Mouse (Mus musculus) myocyte (in vitro differentiated cells): ENCODE results near the gene Cldn22. TPM values are rescaled to one million over a fixed set of nuclear protein-coding genes. Genes with fewer than 3 reads are reported as not detected.

Experiments used
- H3K27me3 ChIP-seq: one replicate; pipeline ENCODE4 v1.6.1; 2011; ENCODE audit not compliant: control insufficient read depth, insufficient read depth, insufficient read length
- H3K36me3 ChIP-seq: one replicate; pipeline ENCODE4 v1.6.1; 2011; ENCODE audit not compliant: control insufficient read depth, insufficient read depth
- H3K4me2 ChIP-seq: one replicate; pipeline ENCODE4 v1.6.1; 2011; ENCODE audit warnings: low read depth, control low read depth
- H3K4me3 ChIP-seq: one replicate; pipeline ENCODE4 v1.5.1; 2011; ENCODE audit warnings: mild to moderate bottlenecking, control low read depth, moderate library complexity
- H3K79me2 ChIP-seq: one replicate; pipeline ENCODE4 v1.6.1; 2011; ENCODE audit not compliant: control insufficient read depth, insufficient read depth
- H3ac ChIP-seq: one replicate; pipeline ENCODE4 v1.6.1; 2011; ENCODE audit not compliant: control insufficient read depth, insufficient read length
- CEBPB ChIP-seq: IDR thresholded peaks from 2 replicates; pipeline ENCODE4 v1.6.1; 2011; ENCODE audit warnings: mild to moderate bottlenecking, moderate library complexity; ENCODE audit not compliant: poor library complexity, insufficient read depth, severe bottlenecking
- E2F4 ChIP-seq: IDR thresholded peaks from one replicate; pipeline ENCODE4 v1.6.1; 2011; ENCODE audit warnings: mild to moderate bottlenecking, control low read depth, moderate library complexity; ENCODE audit not compliant: insufficient read depth
- MAX ChIP-seq: IDR thresholded peaks from one replicate; pipeline ENCODE4 v1.6.1; 2011; ENCODE audit warnings: low read depth, mild to moderate bottlenecking, control low read depth
- MYOD1 ChIP-seq, 3 experiments: IDR thresholded peaks; one replicate each; pipeline ENCODE4 v1.6.1; 2011; ENCODE audit warnings: control low read depth in 2 of 3, low read depth in 2 of 3, mild to moderate bottlenecking in 2 of 3, moderate library complexity in 1 of 3; ENCODE audit not compliant: insufficient read length in 2 of 3, control insufficient read depth in 1 of 3
- MYOG ChIP-seq, 3 experiments: IDR thresholded peaks; one replicate each; pipeline ENCODE4 v1.6.1; 2011; ENCODE audit warnings: control low read depth in 2 of 3, low read depth in 2 of 3, mild to moderate bottlenecking in 2 of 3; ENCODE audit not compliant: insufficient read length in 2 of 3, control insufficient read depth in 1 of 3, insufficient read depth in 1 of 3
- POLR2A ChIP-seq: IDR thresholded peaks from one replicate; pipeline ENCODE4 v1.6.1; 2011; ENCODE audit warnings: low read depth, mild to moderate bottlenecking, control low read depth, moderate library complexity; ENCODE audit not compliant: insufficient read length
- POLR2AphosphoS2 ChIP-seq: IDR thresholded peaks from one replicate; pipeline ENCODE4 v1.6.1; 2011; ENCODE audit warnings: low read depth, control low read depth; ENCODE audit not compliant: insufficient read length
- REST ChIP-seq: IDR thresholded peaks from one replicate; pipeline ENCODE4 v1.6.1; 2011; ENCODE audit warnings: mild to moderate bottlenecking, control low read depth, moderate library complexity; ENCODE audit not compliant: insufficient read depth, insufficient read length
- SRF ChIP-seq: IDR thresholded peaks from one replicate; pipeline ENCODE4 v1.6.1; 2011; ENCODE audit warnings: low read depth; ENCODE audit not compliant: control insufficient read depth, insufficient read length
- TCF12 ChIP-seq: IDR thresholded peaks from one replicate; pipeline ENCODE4 v1.6.1; 2011; ENCODE audit warnings: mild to moderate bottlenecking, control low read depth; ENCODE audit not compliant: poor library complexity, insufficient read depth, severe bottlenecking
- TCF3 ChIP-seq: IDR thresholded peaks from one replicate; pipeline ENCODE4 v1.6.1; 2011; ENCODE audit warnings: low read depth, control low read depth; ENCODE audit not compliant: insufficient read length
- USF1 ChIP-seq: IDR thresholded peaks from one replicate; pipeline ENCODE4 v1.6.1; 2011; ENCODE audit warnings: low read depth, mild to moderate bottlenecking, control low read depth, moderate library complexity
- polyA plus RNA-seq: library from polyadenylated mRNA; unstranded; fragments of >200 nt; fragmentation: generic; extraction: Trizol; gene quantifications from one replicate; pipeline ENCODE4 v1.2.1, GENCODE M21; 2012; ENCODE audit warnings: missing spikeins

The Cldn22 gene
- polyA plus RNA-seq, 1 experiment: not detected

DNA sequence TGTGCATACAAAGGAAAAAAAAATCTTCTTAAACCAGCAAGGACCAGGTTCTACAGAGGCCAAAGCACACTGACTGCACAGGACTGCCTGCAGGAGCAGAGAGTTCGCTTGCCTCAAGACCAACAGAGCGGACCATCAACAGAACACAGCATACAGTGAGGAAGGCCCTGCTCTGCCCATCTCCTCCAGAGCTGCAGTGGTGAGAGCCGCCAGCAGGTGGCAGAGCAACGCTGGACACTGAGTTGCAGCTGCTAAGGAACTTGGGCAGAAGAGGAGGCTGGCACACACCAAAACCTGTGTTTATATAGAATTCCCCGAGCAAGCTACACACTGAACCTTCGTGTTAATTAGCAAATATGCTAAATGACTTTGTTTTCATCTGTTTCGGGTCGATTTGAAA, 42.8 kb downstream of the Cldn22 start:
- H3ac ChIP-seq: no peak overlapping the region
- H3K4me2 ChIP-seq: no peak overlapping the region
- H3K36me3 ChIP-seq: peaks cover 16% of the 10 kb centered on the region
- H3K4me3 ChIP-seq: no peak overlapping the region
- no peaks in the 10 kb centered on the region for H3K27me3 ChIP-seq
- no peaks in the 10 kb centered on the region for H3K79me2 ChIP-seq
- TF ChIP-seq E2F4 (no peak), MYOD1 (IDR thresholded peaks at IDR 0.05; ENCODE audit: control insufficient read depth in 1 of 3, insufficient read length in 2 of 3, low read depth in 2 of 3) (peak in 1 of 3 experiments; percentile 35), MYOG (IDR thresholded peaks at IDR 0.05; ENCODE audit: control insufficient read depth in 1 of 3, insufficient read depth in 1 of 3, insufficient read length in 2 of 3, low read depth in 2 of 3) (peak in 1 of 3 experiments; percentile 49)

DNA sequence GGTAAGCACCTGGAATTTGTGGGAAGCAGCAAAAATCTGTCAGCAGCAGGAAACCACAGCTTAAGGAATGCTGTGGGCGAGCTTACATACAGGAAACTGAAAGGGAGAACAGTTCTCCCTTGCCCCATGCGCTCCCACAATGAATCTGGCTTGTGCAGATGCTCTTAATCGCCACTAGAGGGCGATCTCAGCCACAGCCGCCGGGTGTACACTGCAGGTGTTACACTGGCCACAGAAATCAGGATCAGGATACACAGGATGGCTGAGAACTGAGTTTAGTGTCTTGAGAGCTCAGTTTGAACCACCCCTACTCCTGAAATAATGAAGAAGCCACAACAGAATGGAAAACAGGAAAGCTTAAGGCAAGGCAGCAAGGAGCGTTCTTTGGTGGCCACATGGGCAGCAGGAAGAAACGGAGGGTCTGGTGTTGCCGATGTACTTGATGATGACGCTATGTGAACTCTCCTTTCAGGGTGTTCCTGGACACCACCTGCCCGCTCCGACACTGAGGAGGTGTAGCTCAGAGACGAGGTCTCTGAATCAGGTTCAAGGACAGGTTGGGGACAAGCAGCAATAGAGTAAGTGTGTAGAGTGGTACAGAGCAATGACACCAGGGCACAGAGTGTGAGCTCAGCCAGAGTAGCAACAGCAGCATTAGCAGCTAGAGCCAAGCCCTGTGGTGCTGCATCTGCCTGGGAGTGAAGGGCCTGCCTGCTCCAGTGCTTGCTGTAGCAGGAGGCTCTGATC, 48.3 kb downstream of the Cldn22 start:
- Histone ChIP-seq H3K36me3 (peaks cover 8% of the 10 kb centered on the region), H3K4me2 (no peak overlapping the region), H3K79me2 (no peaks in the 10 kb centered on the region), H3K4me3 (no peak overlapping the region), H3K27me3 (no peaks in the 10 kb centered on the region), H3ac (no peak overlapping the region)
- TF ChIP-seq MAX: no peak
- no peak for TF ChIP-seq MYOG (IDR thresholded peaks at IDR 0.05; ENCODE audit: control insufficient read depth in 1 of 3, insufficient read depth in 1 of 3, insufficient read length in 2 of 3, low read depth in 2 of 3)
- TF ChIP-seq MYOD1 (IDR thresholded peaks at IDR 0.05; ENCODE audit: control insufficient read depth in 1 of 3, insufficient read length in 2 of 3, low read depth in 2 of 3): peak in 1 of 3 experiments; percentile 6

DNA sequence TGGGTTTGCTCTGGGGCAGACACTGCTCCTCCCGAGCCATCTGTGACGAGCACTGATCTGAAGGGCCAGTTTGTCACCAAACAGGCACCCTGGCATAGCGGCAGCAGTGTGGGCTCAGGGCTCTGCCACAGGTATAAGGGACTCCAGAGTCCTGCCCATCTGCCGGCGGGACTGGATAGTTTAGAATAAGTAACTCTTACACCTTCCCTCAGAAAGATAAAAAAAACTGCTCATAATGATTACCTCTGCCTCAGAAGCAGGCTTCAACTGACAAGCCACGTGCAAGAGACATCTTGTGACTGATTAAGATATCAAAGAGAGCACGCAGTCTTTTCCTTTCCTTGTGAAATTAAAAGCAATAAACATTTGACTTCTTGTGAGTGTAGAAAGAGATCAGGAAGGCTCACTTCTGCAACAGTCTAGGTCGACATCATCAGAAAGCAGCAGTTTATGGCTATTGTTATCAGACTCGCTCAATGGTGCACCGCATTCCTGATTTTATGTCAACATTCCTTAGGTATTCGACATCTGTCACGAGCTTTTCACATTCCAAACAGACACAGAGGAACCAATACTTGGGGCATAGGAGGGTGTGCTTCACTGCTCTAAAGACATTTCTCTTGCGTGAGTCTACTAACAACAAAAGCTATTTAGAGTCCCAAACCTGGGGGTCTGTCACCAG, 50.4 kb downstream of the Cldn22 start:
- peaks cover 17% of the 10 kb centered on the region for H3K36me3 ChIP-seq
- no peaks in the 10 kb centered on the region for H3K27me3 ChIP-seq
- no peak overlapping the region for H3K4me2 ChIP-seq
- TF ChIP-seq POLR2AphosphoS2: no peak
- TF ChIP-seq MYOD1 (IDR thresholded peaks at IDR 0.05; ENCODE audit: control insufficient read depth in 1 of 3, insufficient read length in 2 of 3, low read depth in 2 of 3): no peak
- no peak for TF ChIP-seq MAX
- TF ChIP-seq E2F4: no peak
- no peak for TF ChIP-seq POLR2A
- TF ChIP-seq USF1: no peak
- no peak for TF ChIP-seq SRF
- no peak for TF ChIP-seq MYOG (IDR thresholded peaks at IDR 0.05; ENCODE audit: control insufficient read depth in 1 of 3, insufficient read depth in 1 of 3, insufficient read length in 2 of 3, low read depth in 2 of 3)
- TF ChIP-seq CEBPB: no peak
- TF ChIP-seq TCF3: no peak
- no peak for TF ChIP-seq REST
- TF ChIP-seq TCF12: no peak
- no peak overlapping the region for H3K4me3 ChIP-seq
- H3K79me2 ChIP-seq: no peaks in the 10 kb centered on the region
- no peak overlapping the region for H3ac ChIP-seq

Other genes with a start within 250 kb of the Cldn22 start
- gene Ing2, start 148.9 kb upstream of the Cldn22 start, polyA plus RNA-seq: 9.1 TPM
- 3.1 TPM for gene Cdkn2aip, start 110.5 kb upstream of the Cldn22 start, polyA plus RNA-seq
- gene Cldn24, start 2.3 kb upstream of the Cldn22 start, polyA plus RNA-seq: not detected
- 7.7 TPM for gene Wwc2, start 166.4 kb downstream of the Cldn22 start, polyA plus RNA-seq